Mouse (Mus musculus): Measurements from ENCODE around the gene Ccdc33. TPM values are rescaled to one million over a fixed set of nuclear protein-coding genes. Genes with fewer than 3 reads are reported as not detected.

Gene Ccdc33
- 3.6 TPM for polyA plus RNA-seq (2014; fragmentation: Illumina TruSeq; extraction: RNeasy Lipid Tissue Mini Kit (QIAGEN cat#74804); ENCODE audit: low read depth, low replicate concordance)

DNA sequence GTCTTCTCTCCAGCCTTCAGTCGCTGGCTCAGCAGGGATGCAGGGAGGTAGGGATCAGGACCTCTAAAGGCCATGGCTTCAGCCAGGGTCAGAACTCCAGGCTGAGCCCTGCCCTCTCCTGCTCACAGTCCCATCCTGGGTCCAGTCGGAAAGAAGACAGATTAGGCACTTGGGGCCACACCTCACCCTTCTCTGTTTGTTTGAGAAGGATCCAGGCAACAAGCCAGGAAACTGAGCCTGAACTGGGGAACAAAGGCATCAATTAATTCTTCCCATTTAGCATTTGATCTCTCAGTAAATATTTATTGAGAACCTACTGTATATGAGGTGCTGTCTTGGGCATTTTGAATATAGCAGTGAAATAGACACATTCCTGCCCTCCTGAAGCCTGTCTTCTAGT lies at the start of gene Ccdc33:
TSS of gene Ccdc33 (minus strand) at position 153 of the 400 bp plus-strand sequence.

DNA sequence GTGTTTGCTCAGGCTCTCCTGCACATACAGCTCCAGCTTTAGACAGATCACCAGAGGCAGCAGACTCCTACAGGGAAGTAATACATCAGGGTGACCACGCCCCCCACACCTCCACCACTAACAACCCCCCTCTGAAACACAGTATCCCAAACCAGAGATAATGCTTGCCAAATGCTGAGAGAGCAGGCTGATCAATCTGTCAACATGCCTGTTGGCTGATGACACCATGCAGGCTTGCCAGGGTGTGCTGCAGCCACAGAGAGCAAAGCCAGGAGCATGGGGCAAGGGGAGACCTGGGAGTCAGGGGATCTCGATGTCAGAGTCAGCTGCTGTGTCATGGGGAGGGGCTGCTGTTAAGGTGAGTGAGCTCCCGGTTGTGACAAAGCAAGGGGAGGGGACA lies 55.1 kb downstream of the Ccdc33 start, which contains the start of gene Stra6:
TSS of gene Stra6 (plus strand) at position 258 of the 400 bp plus-strand sequence.

DNA sequence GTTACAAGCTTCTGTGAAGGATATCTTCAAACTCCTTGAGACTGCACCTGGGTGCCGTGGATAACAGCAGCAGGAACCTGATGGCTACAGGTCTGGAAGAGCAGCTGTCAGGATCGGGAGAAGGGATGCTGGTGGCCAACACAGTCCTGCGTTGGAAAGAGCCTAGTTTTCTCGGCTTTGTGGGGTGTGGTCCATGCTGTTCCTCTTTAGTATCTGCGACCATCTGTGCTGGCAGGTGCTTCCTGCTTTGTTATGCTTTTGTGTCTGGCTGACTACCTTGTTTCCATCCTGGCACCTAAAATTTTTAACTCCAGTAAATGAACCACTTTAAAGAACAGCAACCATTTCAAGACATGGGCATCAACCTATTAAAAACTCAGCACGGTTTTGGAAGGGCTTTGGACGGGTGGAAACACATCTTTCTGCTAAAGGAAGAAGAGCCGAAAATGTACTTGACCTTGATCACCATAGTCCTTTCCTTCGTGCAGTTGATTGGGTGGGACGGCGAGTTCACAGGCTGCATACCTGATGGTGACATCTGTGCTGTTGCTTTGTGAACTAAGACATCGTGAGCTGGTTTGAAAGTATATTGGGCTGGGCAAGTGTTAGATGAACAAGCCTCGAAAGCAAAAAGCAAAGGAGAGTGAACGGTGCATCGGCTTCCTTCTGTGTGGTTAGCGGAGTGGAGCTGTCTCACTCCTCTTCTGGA lies 112.7 kb downstream of the Ccdc33 start, which contains the start of gene Cyp11a1:
TSS of gene Cyp11a1 (plus strand) at position 659 of the 709 bp plus-strand sequence.

Other genes starting within 250 kb of the Ccdc33 start
- gene Ubl7, start 207.8 kb downstream of the Ccdc33 start, polyA plus RNA-seq (2014; fragmentation: Illumina TruSeq; extraction: RNeasy Lipid Tissue Mini Kit (QIAGEN cat#74804); ENCODE audit: low read depth, low replicate concordance) = 68.0 TPM
- gene Sema7a, start 178.7 kb downstream of the Ccdc33 start, polyA plus RNA-seq (2014; fragmentation: Illumina TruSeq; extraction: RNeasy Lipid Tissue Mini Kit (QIAGEN cat#74804); ENCODE audit: low read depth, low replicate concordance) = 24.3 TPM
- 3.1 TPM for gene Cyp11a1, start 112.4 kb downstream of the Ccdc33 start, polyA plus RNA-seq (2014; fragmentation: Illumina TruSeq; extraction: RNeasy Lipid Tissue Mini Kit (QIAGEN cat#74804); ENCODE audit: low read depth, low replicate concordance)
- gene Stra6, start 55.0 kb downstream of the Ccdc33 start, polyA plus RNA-seq (2014; fragmentation: Illumina TruSeq; extraction: RNeasy Lipid Tissue Mini Kit (QIAGEN cat#74804); ENCODE audit: low read depth, low replicate concordance) = 4.2 TPM
- 51.5 TPM for gene Islr, start 85.5 kb upstream of the Ccdc33 start, polyA plus RNA-seq (2014; fragmentation: Illumina TruSeq; extraction: RNeasy Lipid Tissue Mini Kit (QIAGEN cat#74804); ENCODE audit: low read depth, low replicate concordance)
- gene Islr2, start 85.5 kb upstream of the Ccdc33 start, polyA plus RNA-seq (2014; fragmentation: Illumina TruSeq; extraction: RNeasy Lipid Tissue Mini Kit (QIAGEN cat#74804); ENCODE audit: low read depth, low replicate concordance) = 2.5 TPM
- gene Pml, start 131.0 kb upstream of the Ccdc33 start, polyA plus RNA-seq (2014; fragmentation: Illumina TruSeq; extraction: RNeasy Lipid Tissue Mini Kit (QIAGEN cat#74804); ENCODE audit: low read depth, low replicate concordance) = 18.4 TPM
- gene Stoml1, start 134.3 kb upstream of the Ccdc33 start, polyA plus RNA-seq (2014; fragmentation: Illumina TruSeq; extraction: RNeasy Lipid Tissue Mini Kit (QIAGEN cat#74804); ENCODE audit: low read depth, low replicate concordance) = 21.5 TPM
- 29.5 TPM for gene Loxl1, start 194.4 kb upstream of the Ccdc33 start, polyA plus RNA-seq (2014; fragmentation: Illumina TruSeq; extraction: RNeasy Lipid Tissue Mini Kit (QIAGEN cat#74804); ENCODE audit: low read depth, low replicate concordance)

Measured in adipose tissue, adult 10 weeks (tissue).